Mouse (Mus musculus) spleen, adult 2 months (tissue): ENCODE data around the gene Raly. TPM values are rescaled to one million over a fixed set of nuclear protein-coding genes. Genes with fewer than 3 reads are reported as not detected.
A peak's percentile ranks its signal among the peaks of the same experiment; 100 is the strongest.

Experiments used
- DNase-seq, 2 experiments: peaks; one replicate each; pipeline versions ENCODE4 v3.0.0 to v3.0.0-alpha.2; 2012 to 2021; ENCODE audit warnings: low spot score in 2 of 2, low read depth in 1 of 2
- H3K27ac ChIP-seq: fragments of 200-500 bp; 2 replicates; pipeline ENCODE4 v1.5.1; 2012; ENCODE audit warnings: low read length, inconsistent platforms; ENCODE audit not compliant: insufficient read depth
- H3K27me3 ChIP-seq: fragments of 200-500 bp; 2 replicates; pipeline ENCODE4 v1.6.1; 2012; ENCODE audit warnings: mild to moderate bottlenecking, moderate library complexity, low read length, inconsistent platforms; ENCODE audit not compliant: control insufficient read depth, insufficient read depth
- H3K36me3 ChIP-seq: fragments of 200-500 bp; 2 replicates; pipeline ENCODE4 v1.6.1; 2012; ENCODE audit warnings: mild to moderate bottlenecking, low read length, inconsistent platforms; ENCODE audit not compliant: control insufficient read depth, insufficient read depth
- H3K4me1 ChIP-seq: fragments of 200-500 bp; 2 replicates; pipeline ENCODE4 v1.6.1; 2011; ENCODE audit warnings: inconsistent platforms; ENCODE audit not compliant: control insufficient read depth, insufficient read depth, insufficient read length
- H3K4me3 ChIP-seq: fragments of 200-500 bp; 2 replicates; pipeline ENCODE4 v1.5.1; 2011; ENCODE audit warnings: mild to moderate bottlenecking, inconsistent platforms; ENCODE audit not compliant: insufficient read depth, insufficient read length; ENCODE audit errors: extremely low read depth
- CTCF ChIP-seq: fragments of 200-500 bp; IDR thresholded peaks from 2 replicates; pipeline ENCODE4 v1.5.1; 2011; ENCODE audit warnings: mild to moderate bottlenecking, inconsistent platforms; ENCODE audit not compliant: insufficient read depth, insufficient read length, insufficient replicate concordance; ENCODE audit errors: extremely low read depth
- POLR2A ChIP-seq: fragments of 200-500 bp; IDR thresholded peaks from 2 replicates; pipeline ENCODE4 v1.6.1; 2011; ENCODE audit warnings: low read depth, low read length, inconsistent platforms
- WGBS: fragments of 180-500 bp; shearing (Covaris S2); methylation state at CpG from one replicate; pipeline ENCODE4 v1.1.7; 2018; 5-methylcytosine and 5-hydroxymethylcytosine counted together
- polyA plus RNA-seq: library from polyadenylated mRNA; depleted of rRNA; stranded (reverse); fragments of >200 nt; gene quantifications from 2 replicates; pipeline ENCODE4 v1.2.3, GENCODE M21; 2012; rRNA removed

The Raly gene
- polyA plus RNA-seq, 1 experiment = 153 TPM

GRCm38 (mm10) chr2:154915922-154916541 is 125.1 kb downstream of the Raly start:
- Histone ChIP-seq H3K4me1 (no peaks in the 10 kb centered on the region), H3K4me3 (no peak overlapping the region), H3K27me3 (no peaks in the 10 kb centered on the region), H3K36me3 (no peaks in the 10 kb centered on the region), H3K27ac (no peak overlapping the region)
- no peak for TF ChIP-seq POLR2A
- TF ChIP-seq CTCF = no peak
- WGBS = 89% methylated on average over 12 of the region's 12 CpGs
- DNase-seq = no peak

GRCm38 (mm10) chr2:154916547-154916946 is 125.7 kb downstream of the Raly start:
- no peak overlapping the region for H3K4me3 ChIP-seq
- WGBS = 18% methylated on average over 2 of the region's 2 CpGs
- DNase-seq = peak; percentile 6 to 7
- no peaks in the 10 kb centered on the region for H3K4me1 ChIP-seq
- TF ChIP-seq POLR2A (no peak), CTCF (peak; percentile 22; the same call in 1 of the 2 replicates)
- no peak overlapping the region for H3K27ac ChIP-seq
- no peaks in the 10 kb centered on the region for H3K27me3 ChIP-seq
- no peaks in the 10 kb centered on the region for H3K36me3 ChIP-seq

Other genes with a start within 250 kb of the Raly start
- 2.9 and 3.3 TPM in 2 replicates for gene 1700003F12Rik, start 244.0 kb upstream of the Raly start, polyA plus RNA-seq
- gene Actl10, start 239.3 kb upstream of the Raly start, polyA plus RNA-seq = 0.09 and 0.12 TPM in 2 replicates
- gene Necab3, start 232.2 kb upstream of the Raly start, polyA plus RNA-seq = 0.63 and 1.1 TPM in 2 replicates
- 11.0 and 21.5 TPM in 2 replicates for gene E2f1, start 221.2 kb upstream of the Raly start, polyA plus RNA-seq
- gene Pxmp4, start 187.4 kb upstream of the Raly start, polyA plus RNA-seq = 14.6 and 20.3 TPM in 2 replicates
- 6.1 and 7.1 TPM in 2 replicates for gene Zfp341, start 177.8 kb upstream of the Raly start, polyA plus RNA-seq
- gene 4930519P11Rik, start 177.7 kb upstream of the Raly start, polyA plus RNA-seq = 0.80 and 1.4 TPM in 2 replicates
- 52.8 and 63.3 TPM in 2 replicates for gene Chmp4b, start 139.4 kb upstream of the Raly start, polyA plus RNA-seq
- gene Gm14214, start 21.1 kb upstream of the Raly start, polyA plus RNA-seq = not detected in 2 replicates
- 0.47 TPM in 1 of 2 replicates, not detected in the other for gene a, start 306 bp downstream of the Raly start, polyA plus RNA-seq
- 3.6 TPM in 2 replicates for gene Eif2s2, start 101.8 kb downstream of the Raly start, polyA plus RNA-seq
- gene Gm14226, start 227.2 kb downstream of the Raly start, polyA plus RNA-seq = 2.5 and 3.2 TPM in 2 replicates